Mouse (Mus musculus): Measurements from ENCODE around the gene Olfr353. TPM values are rescaled to one million over a fixed set of nuclear protein-coding genes. Genes with fewer than 3 reads are reported as not detected.

Gene Olfr353
- not detected in 2 replicates for polyA plus RNA-seq (2015; fragmentation: Nextera tagmentation; extraction: Ambion mirVana)

DNA sequence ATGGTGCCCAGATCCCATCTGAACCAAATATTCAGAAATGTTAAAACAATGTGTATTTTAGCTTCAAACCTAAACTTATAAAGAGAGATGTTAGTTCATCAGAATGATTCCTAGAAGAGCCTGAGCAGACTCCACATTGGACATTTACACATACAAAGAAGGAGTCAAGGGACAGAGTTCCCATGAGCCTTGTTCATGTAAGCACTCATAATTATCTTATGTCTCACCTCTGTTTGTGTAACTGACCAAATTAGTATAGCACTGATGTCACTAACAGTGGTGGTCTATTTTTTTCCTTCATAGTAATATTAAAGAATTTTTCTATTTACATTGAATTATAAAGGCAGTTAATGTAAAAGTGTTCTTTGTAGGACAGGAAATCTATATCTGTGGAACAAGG is at the start of gene Olfr353:
Gene Olfr353, minus strand, starts transcription at position 101 of the 400 bp plus-strand sequence.
- H3K4me3 ChIP-seq, result no peak within 1 kb of the TSS
- peaks cover 3% of the 10 kb centered on the region; the same call in 1 of the 2 replicates for H3K9me3 ChIP-seq
- no peak within 1 kb of the TSS for H3K27ac ChIP-seq (replicated peaks)
- no peaks in the 10 kb centered on the region for H3K36me3 ChIP-seq
- H3K9ac ChIP-seq (replicated peaks), result no peak within 1 kb of the TSS
- no peaks in the 10 kb centered on the region for H3K4me1 ChIP-seq
- H3K27me3 ChIP-seq, result no peaks in the 10 kb centered on the region
- no peak for ATAC-seq (replicated peaks)
- H3K4me2 ChIP-seq (replicated peaks), result no peak within 1 kb of the TSS

- Histone ChIP-seq H3K9ac (replicated peaks) (no peak within 1 kb of the TSS), H3K27ac (replicated peaks) (no peak within 1 kb of the TSS), H3K36me3 (no peaks in the 10 kb centered on the region), H3K4me3 (no peak within 1 kb of the TSS), H3K9me3 (peaks cover 16% of the 10 kb centered on the region), H3K4me2 (replicated peaks) (no peak within 1 kb of the TSS), H3K4me1 (no peaks in the 10 kb centered on the region), H3K27me3 (no peaks in the 10 kb centered on the region)
- 86% methylated on average over 2 of the region's 2 CpGs for WGBS
- ATAC-seq (replicated peaks), result no peak
These were observed 44.1 kb upstream of the Olfr353 start, which contains the start of gene Olfr356 for GRCm38 (mm10) chr2:36936821-36937220. TSS of gene Olfr356 (plus strand) at chr2:36937121.

DNA sequence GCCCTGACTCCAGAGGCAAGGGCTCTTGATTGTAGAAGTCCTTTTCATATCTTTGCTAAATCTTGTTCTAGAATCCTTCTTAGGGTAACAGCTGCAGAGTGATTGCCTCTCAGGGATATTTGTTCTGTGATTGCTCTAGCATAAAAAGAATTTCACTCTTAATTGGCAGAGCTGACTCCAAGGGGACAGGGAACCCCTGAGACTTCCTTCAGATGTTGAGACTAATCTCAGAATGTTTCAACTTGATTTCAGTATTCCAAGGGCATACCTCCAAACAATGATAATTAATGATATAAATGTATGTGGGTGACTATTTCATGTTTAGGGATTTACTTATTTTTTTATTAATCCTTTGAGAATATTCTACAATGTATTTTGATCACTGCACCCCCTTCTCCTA is 36.1 kb upstream of the Olfr353 start, which contains the start of gene Olfr355:
Gene Olfr355, minus strand, starts transcription at position 101 of the 400 bp plus-strand sequence.
- no peak within 1 kb of the TSS for H3K9ac ChIP-seq (replicated peaks)
- no peak for ATAC-seq (replicated peaks)
- H3K27ac ChIP-seq (replicated peaks), result no peak within 1 kb of the TSS
- H3K27me3 ChIP-seq, result no peaks in the 10 kb centered on the region
- no peak within 1 kb of the TSS for H3K4me2 ChIP-seq (replicated peaks)
- no peaks in the 10 kb centered on the region for H3K36me3 ChIP-seq
- H3K4me3 ChIP-seq, result no peak within 1 kb of the TSS
- no peaks in the 10 kb centered on the region for H3K4me1 ChIP-seq
- 0 out of 2 replicates have a peak, but pooled peaks cover 9% of the 10 kb centered on the region for H3K9me3 ChIP-seq

DNA sequence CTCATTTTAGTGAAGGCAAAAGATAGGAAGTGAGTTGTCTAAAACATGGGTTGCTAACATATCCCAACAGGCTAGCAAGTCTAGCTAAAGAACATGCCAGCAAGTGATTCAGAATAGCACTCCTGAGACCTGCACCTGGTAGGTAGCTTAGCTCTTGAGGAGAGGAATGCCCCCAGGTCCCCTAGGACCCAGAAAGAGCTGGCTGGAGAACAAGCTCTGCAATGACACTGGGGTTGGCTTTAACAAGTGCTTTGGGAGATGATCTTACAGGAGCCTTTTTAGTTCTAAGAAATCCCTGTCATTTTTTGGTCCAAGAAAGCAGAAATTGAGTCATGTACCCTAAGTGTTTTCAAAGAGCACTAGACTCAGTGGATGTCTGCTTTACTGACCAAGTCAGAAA is 12.6 kb upstream of the Olfr353 start, which contains the start of gene Olfr354:
Gene Olfr354, plus strand, starts transcription at position 301 of the 400 bp plus-strand sequence.
- H3K9ac ChIP-seq (replicated peaks), result no peak within 1 kb of the TSS
- peaks cover 11% of the 10 kb centered on the region; the same call in 1 of the 2 replicates for H3K9me3 ChIP-seq
- no peak for ATAC-seq (replicated peaks)

DNA sequence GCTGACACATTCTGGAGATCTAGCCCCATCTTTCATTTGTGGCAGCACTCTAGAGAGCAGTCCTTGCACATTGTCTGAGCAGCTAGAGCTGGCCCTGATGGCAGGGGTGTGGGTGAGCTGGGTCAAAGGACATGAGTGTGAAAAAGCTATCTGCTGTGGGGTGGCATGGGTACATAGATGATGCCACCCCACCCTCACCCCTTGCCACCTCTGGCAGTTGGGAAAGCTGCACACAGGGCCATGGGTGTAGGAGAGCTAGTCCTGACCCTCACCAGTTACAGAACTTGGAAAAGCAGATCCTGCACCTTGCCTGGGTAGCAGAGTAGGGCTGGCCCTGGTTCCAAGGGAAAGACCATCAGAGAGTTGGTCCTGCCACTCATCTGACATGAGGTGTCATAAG is 4.4 kb upstream of the Olfr353 start:
- H3K4me1 ChIP-seq, result no peaks in the 10 kb centered on the region
- no peaks in the 10 kb centered on the region for H3K36me3 ChIP-seq
- no peak overlapping the region for H3K4me3 ChIP-seq
- no peaks in the 10 kb centered on the region for H3K9me3 ChIP-seq
- H3K4me2 ChIP-seq (replicated peaks), result no peak overlapping the region
- ATAC-seq (replicated peaks), result no peak
- no peak overlapping the region for H3K27ac ChIP-seq (replicated peaks)
- H3K27me3 ChIP-seq, result no peaks in the 10 kb centered on the region
- no peak overlapping the region for H3K9ac ChIP-seq (replicated peaks)

More for the DNA sequence above, 12.6 kb upstream of the Olfr353 start, which contains the start of gene Olfr354:
- no peak within 1 kb of the TSS for H3K4me3 ChIP-seq
- no peaks in the 10 kb centered on the region for H3K36me3 ChIP-seq
- no peaks in the 10 kb centered on the region for H3K4me1 ChIP-seq
- no peaks in the 10 kb centered on the region for H3K27me3 ChIP-seq
- no peak within 1 kb of the TSS for H3K27ac ChIP-seq (replicated peaks)
- H3K4me2 ChIP-seq (replicated peaks), result no peak within 1 kb of the TSS

DNA sequence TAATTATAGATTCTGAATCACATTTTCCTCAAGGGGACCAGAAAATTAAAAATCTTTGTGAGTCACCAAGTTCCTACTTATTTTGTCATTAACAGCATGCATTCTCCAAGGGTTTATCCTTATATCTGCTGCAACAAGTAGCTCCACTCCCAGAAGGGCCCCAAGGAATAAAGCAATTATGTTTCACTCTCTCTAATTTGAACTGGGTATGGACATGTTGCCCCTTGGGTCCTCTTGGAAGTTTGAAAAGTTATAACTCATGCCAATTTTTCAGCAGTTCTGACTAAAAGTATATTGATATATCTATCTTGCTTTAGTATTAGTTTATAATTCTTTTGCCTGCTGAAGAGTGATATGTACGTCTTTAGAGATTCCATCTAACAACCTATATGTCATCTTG is 24.6 kb downstream of the Olfr353 start, which contains the start of gene Olfr352:
Gene Olfr352, plus strand, starts transcription at position 301 of the 400 bp plus-strand sequence.
- peaks cover 3% of the 10 kb centered on the region; the same call in 1 of the 2 replicates for H3K9me3 ChIP-seq
- no peak for ATAC-seq (replicated peaks)
- H3K9ac ChIP-seq (replicated peaks), result no peak within 1 kb of the TSS
- H3K4me2 ChIP-seq (replicated peaks), result no peak within 1 kb of the TSS
- H3K27ac ChIP-seq (replicated peaks), result no peak within 1 kb of the TSS
- no peaks in the 10 kb centered on the region for H3K27me3 ChIP-seq
- H3K4me1 ChIP-seq, result no peaks in the 10 kb centered on the region
- no peak within 1 kb of the TSS for H3K4me3 ChIP-seq
- no peaks in the 10 kb centered on the region for H3K36me3 ChIP-seq
- WGBS, result 92% methylated on average over 1 of the region's 1 CpGs

- Histone ChIP-seq H3K4me2 (replicated peaks) (no peak within 1 kb of the TSS), H3K27me3 (no peaks in the 10 kb centered on the region), H3K9me3 (peaks cover 11% of the 10 kb centered on the region; the same call in 1 of the 2 replicates), H3K36me3 (no peaks in the 10 kb centered on the region), H3K9ac (replicated peaks) (no peak within 1 kb of the TSS), H3K4me3 (no peak within 1 kb of the TSS), H3K4me1 (no peaks in the 10 kb centered on the region), H3K27ac (replicated peaks) (no peak within 1 kb of the TSS)
- ATAC-seq (replicated peaks), result no peak
- 97% methylated on average over 1 of the region's 1 CpGs for WGBS
These were observed 30.2 kb downstream of the Olfr353 start, which contains the start of gene Olfr351 for GRCm38 (mm10) chr2:36862560-36862959. TSS of gene Olfr351 (minus strand) at chr2:36862660.

DNA sequence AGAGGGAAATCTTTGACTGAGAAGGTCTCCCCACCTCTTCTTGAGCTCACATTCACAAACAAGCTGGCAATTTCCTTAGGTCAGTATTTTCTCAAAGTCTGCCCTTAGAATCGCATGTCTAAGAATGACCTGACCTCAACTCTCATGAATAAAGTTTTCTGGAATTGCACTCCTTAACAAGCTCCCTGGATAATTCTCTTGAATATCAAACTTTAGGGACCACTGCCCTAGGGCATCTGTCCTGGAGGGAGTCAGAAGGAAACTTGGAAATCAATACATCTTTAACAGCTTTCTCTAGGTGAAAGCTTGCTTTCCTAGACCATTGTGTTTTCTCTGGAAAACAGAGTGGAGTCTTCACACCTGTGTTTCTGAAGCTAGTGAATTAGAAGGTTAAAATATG is 46.7 kb downstream of the Olfr353 start, which contains the start of gene Olfr350:
Gene Olfr350, plus strand, starts transcription at position 301 of the 400 bp plus-strand sequence.
- no peaks in the 10 kb centered on the region for H3K27me3 ChIP-seq
- no peak for ATAC-seq (replicated peaks)

More for the DNA sequence above, 46.7 kb downstream of the Olfr353 start, which contains the start of gene Olfr350:
- Histone ChIP-seq H3K27ac (replicated peaks) (no peak within 1 kb of the TSS), H3K4me1 (no peaks in the 10 kb centered on the region), H3K4me3 (no peak within 1 kb of the TSS), H3K9me3 (peaks cover 29% of the 10 kb centered on the region), H3K36me3 (no peaks in the 10 kb centered on the region), H3K9ac (replicated peaks) (no peak within 1 kb of the TSS), H3K4me2 (replicated peaks) (no peak within 1 kb of the TSS)
- 88% methylated on average over 1 of the region's 1 CpGs for WGBS

Other genes starting within 250 kb of the Olfr353 start
- gene Olfr346, start 207.1 kb downstream of the Olfr353 start, polyA plus RNA-seq (2015; fragmentation: Nextera tagmentation; extraction: Ambion mirVana), result not detected in 2 replicates
- gene Olfr347, start 161.0 kb downstream of the Olfr353 start, polyA plus RNA-seq (2015; fragmentation: Nextera tagmentation; extraction: Ambion mirVana), result not detected in 2 replicates
- gene Olfr348, start 108.7 kb downstream of the Olfr353 start, polyA plus RNA-seq (2015; fragmentation: Nextera tagmentation; extraction: Ambion mirVana), result not detected in 2 replicates
- gene Olfr50, start 102.4 kb downstream of the Olfr353 start, polyA plus RNA-seq (2015; fragmentation: Nextera tagmentation; extraction: Ambion mirVana), result not detected in 2 replicates
- not detected in 2 replicates for gene Olfr3, start 75.9 kb downstream of the Olfr353 start, polyA plus RNA-seq (2015; fragmentation: Nextera tagmentation; extraction: Ambion mirVana)
- not detected in 2 replicates for gene Olfr350, start 46.6 kb downstream of the Olfr353 start, polyA plus RNA-seq (2015; fragmentation: Nextera tagmentation; extraction: Ambion mirVana)
- gene Olfr351, start 30.3 kb downstream of the Olfr353 start, polyA plus RNA-seq (2015; fragmentation: Nextera tagmentation; extraction: Ambion mirVana), result not detected in 2 replicates
- gene Olfr352, start 24.5 kb downstream of the Olfr353 start, polyA plus RNA-seq (2015; fragmentation: Nextera tagmentation; extraction: Ambion mirVana), result not detected in 2 replicates
- not detected in 2 replicates for gene Olfr354, start 12.7 kb upstream of the Olfr353 start, polyA plus RNA-seq (2015; fragmentation: Nextera tagmentation; extraction: Ambion mirVana)
- not detected in 2 replicates for gene Olfr355, start 36.0 kb upstream of the Olfr353 start, polyA plus RNA-seq (2015; fragmentation: Nextera tagmentation; extraction: Ambion mirVana)
- gene Olfr356, start 44.2 kb upstream of the Olfr353 start, polyA plus RNA-seq (2015; fragmentation: Nextera tagmentation; extraction: Ambion mirVana), result not detected in 2 replicates
- not detected in 2 replicates for gene Olfr357, start 100.9 kb upstream of the Olfr353 start, polyA plus RNA-seq (2015; fragmentation: Nextera tagmentation; extraction: Ambion mirVana)
- gene Olfr358, start 116.4 kb upstream of the Olfr353 start, polyA plus RNA-seq (2015; fragmentation: Nextera tagmentation; extraction: Ambion mirVana), result not detected in 2 replicates
- not detected in 2 replicates for gene Olfr360, start 172.8 kb upstream of the Olfr353 start, polyA plus RNA-seq (2015; fragmentation: Nextera tagmentation; extraction: Ambion mirVana)
- not detected in 2 replicates for gene Olfr361, start 196.4 kb upstream of the Olfr353 start, polyA plus RNA-seq (2015; fragmentation: Nextera tagmentation; extraction: Ambion mirVana)
- gene Olfr362, start 225.0 kb upstream of the Olfr353 start, polyA plus RNA-seq (2015; fragmentation: Nextera tagmentation; extraction: Ambion mirVana), result not detected in 2 replicates
- not detected in 2 replicates for gene Olfr364-ps1, start 246.4 kb upstream of the Olfr353 start, polyA plus RNA-seq (2015; fragmentation: Nextera tagmentation; extraction: Ambion mirVana)